Mouse (Mus musculus): ENCODE measurements around the gene Notch3. TPM values are rescaled to one million over a fixed set of nuclear protein-coding genes. Genes with fewer than 3 reads are reported as not detected.

Gene Notch3
- polyA plus RNA-seq, 1 experiment: 8.3 TPM

- H3K27ac ChIP-seq (ENCODE audit: insufficient read depth, low read depth, low read length): no peak overlapping the region
- peaks cover 91% of the 10 kb centered on the region for H3K36me3 ChIP-seq (ENCODE audit: control insufficient read depth, insufficient read depth, low read length)
- no peaks in the 10 kb centered on the region for H3K4me1 ChIP-seq (ENCODE audit: control insufficient read depth, insufficient read depth, insufficient read length, low read length)
- TF ChIP-seq POLR2A (IDR thresholded peaks at IDR 0.05; ENCODE audit: low read depth, low read length) (no peak), CTCF (IDR thresholded peaks at IDR 0.05; ENCODE audit: extremely low read depth, insufficient read length, insufficient replicate concordance, low read depth, low read length) (no peak)
- WGBS: 80% methylated on average over 3 of the region's 3 CpGs
- H3K27me3 ChIP-seq (ENCODE audit: control insufficient read depth, insufficient read depth, low read length): no peaks in the 10 kb centered on the region
- H3K4me3 ChIP-seq (ENCODE audit: low read depth, low read length): no peak overlapping the region
Observed at GRCm38 (mm10) chr17:32202972-32203371, 36.3 kb upstream of the Notch3 start.

GRCm38 (mm10) chr17:32201086-32201485 is 34.4 kb upstream of the Notch3 start:
- H3K4me1 ChIP-seq (ENCODE audit: control insufficient read depth, insufficient read depth, insufficient read length, low read length): no peaks in the 10 kb centered on the region
- TF ChIP-seq POLR2A (IDR thresholded peaks at IDR 0.05; ENCODE audit: low read depth, low read length) (no peak), CTCF (IDR thresholded peaks at IDR 0.05; ENCODE audit: extremely low read depth, insufficient read length, insufficient replicate concordance, low read depth, low read length) (no peak)
- H3K27me3 ChIP-seq (ENCODE audit: control insufficient read depth, insufficient read depth, low read length): no peaks in the 10 kb centered on the region
- no peak overlapping the region for H3K27ac ChIP-seq (ENCODE audit: insufficient read depth, low read depth, low read length)
- H3K4me3 ChIP-seq (ENCODE audit: low read depth, low read length): no peak overlapping the region
- WGBS: 81% methylated on average over 5 of the region's 5 CpGs
- peaks cover 93% of the 10 kb centered on the region for H3K36me3 ChIP-seq (ENCODE audit: control insufficient read depth, insufficient read depth, low read length)

- no peak overlapping the region for H3K27ac ChIP-seq (ENCODE audit: insufficient read depth, low read depth, low read length)
- no peak overlapping the region for H3K4me3 ChIP-seq (ENCODE audit: low read depth, low read length)
- TF ChIP-seq POLR2A (IDR thresholded peaks at IDR 0.05; ENCODE audit: low read depth, low read length) (no peak), CTCF (IDR thresholded peaks at IDR 0.05; ENCODE audit: extremely low read depth, insufficient read length, insufficient replicate concordance, low read depth, low read length) (no peak)
- 71% methylated on average over 2 of the region's 2 CpGs for WGBS
- peaks cover 90% of the 10 kb centered on the region for H3K36me3 ChIP-seq (ENCODE audit: control insufficient read depth, insufficient read depth, low read length)
- no peaks in the 10 kb centered on the region for H3K4me1 ChIP-seq (ENCODE audit: control insufficient read depth, insufficient read depth, insufficient read length, low read length)
- no peaks in the 10 kb centered on the region for H3K27me3 ChIP-seq (ENCODE audit: control insufficient read depth, insufficient read depth, low read length)
Observed at GRCm38 (mm10) chr17:32199796-32200195, 33.1 kb upstream of the Notch3 start.

- H3K4me3 ChIP-seq (ENCODE audit: low read depth, low read length): no peak overlapping the region
- H3K27me3 ChIP-seq (ENCODE audit: control insufficient read depth, insufficient read depth, low read length): no peaks in the 10 kb centered on the region
- TF ChIP-seq CTCF (IDR thresholded peaks at IDR 0.05; ENCODE audit: extremely low read depth, insufficient read length, insufficient replicate concordance, low read depth, low read length) (no peak), POLR2A (IDR thresholded peaks at IDR 0.05; ENCODE audit: low read depth, low read length) (no peak)
- peaks cover 66% of the 10 kb centered on the region for H3K36me3 ChIP-seq (ENCODE audit: control insufficient read depth, insufficient read depth, low read length)
- no peak overlapping the region for H3K27ac ChIP-seq (ENCODE audit: insufficient read depth, low read depth, low read length)
- 84% methylated on average over 14 of the region's 14 CpGs for WGBS
- no peaks in the 10 kb centered on the region for H3K4me1 ChIP-seq (ENCODE audit: control insufficient read depth, insufficient read depth, insufficient read length, low read length)
Observed at GRCm38 (mm10) chr17:32197156-32197555, 30.5 kb upstream of the Notch3 start.

- peaks cover 51% of the 10 kb centered on the region for H3K36me3 ChIP-seq (ENCODE audit: control insufficient read depth, insufficient read depth, low read length)
- TF ChIP-seq CTCF (IDR thresholded peaks at IDR 0.05; ENCODE audit: extremely low read depth, insufficient read length, insufficient replicate concordance, low read depth, low read length) (no peak), POLR2A (IDR thresholded peaks at IDR 0.05; ENCODE audit: low read depth, low read length) (no peak)
- no peaks in the 10 kb centered on the region for H3K27me3 ChIP-seq (ENCODE audit: control insufficient read depth, insufficient read depth, low read length)
- WGBS: 84% methylated on average over 5 of the region's 5 CpGs
- H3K4me1 ChIP-seq (ENCODE audit: control insufficient read depth, insufficient read depth, insufficient read length, low read length): no peaks in the 10 kb centered on the region
- no peak overlapping the region for H3K27ac ChIP-seq (ENCODE audit: insufficient read depth, low read depth, low read length)
- no peak overlapping the region for H3K4me3 ChIP-seq (ENCODE audit: low read depth, low read length)
Observed at GRCm38 (mm10) chr17:32195725-32196124, 29.1 kb upstream of the Notch3 start.

- H3K4me3 ChIP-seq (ENCODE audit: low read depth, low read length): no peak overlapping the region
- H3K4me1 ChIP-seq (ENCODE audit: control insufficient read depth, insufficient read depth, insufficient read length, low read length): peaks cover 11% of the 10 kb centered on the region
- H3K27me3 ChIP-seq (ENCODE audit: control insufficient read depth, insufficient read depth, low read length): 0 out of 2 replicates have a peak, but pooled peaks cover 4% of the 10 kb centered on the region
- H3K27ac ChIP-seq (ENCODE audit: insufficient read depth, low read depth, low read length): no peak overlapping the region
- no peak for TF ChIP-seq POLR2A (IDR thresholded peaks at IDR 0.05; ENCODE audit: low read depth, low read length)
- peaks cover 25% of the 10 kb centered on the region for H3K36me3 ChIP-seq (ENCODE audit: control insufficient read depth, insufficient read depth, low read length)
- 80% methylated on average over 5 of the region's 5 CpGs for WGBS
Observed at GRCm38 (mm10) chr17:32193010-32193409, 26.4 kb upstream of the Notch3 start.

- Histone ChIP-seq H3K27me3 (ENCODE audit: control insufficient read depth, insufficient read depth, low read length) (0 out of 2 replicates have a peak, but pooled peaks cover 4% of the 10 kb centered on the region), H3K36me3 (ENCODE audit: control insufficient read depth, insufficient read depth, low read length) (no peaks in the 10 kb centered on the region), H3K27ac (ENCODE audit: insufficient read depth, low read depth, low read length) (no peak overlapping the region), H3K4me1 (ENCODE audit: control insufficient read depth, insufficient read depth, insufficient read length, low read length) (peaks cover 11% of the 10 kb centered on the region), H3K4me3 (ENCODE audit: low read depth, low read length) (no peak overlapping the region)
- 5% methylated on average over 5 of the region's 5 CpGs for WGBS
- TF ChIP-seq CTCF (IDR thresholded peaks at IDR 0.05; ENCODE audit: extremely low read depth, insufficient read length, insufficient replicate concordance, low read depth, low read length) (no peak), POLR2A (IDR thresholded peaks at IDR 0.05; ENCODE audit: low read depth, low read length) (no peak)
Observed at GRCm38 (mm10) chr17:32189850-32190249, 23.2 kb upstream of the Notch3 start.

Data from small intestine, adult 2 months (tissue).